Mouse (Mus musculus) T-helper 1 cell (primary cell): ENCODE measurements around the gene Slc44a3.
"Not testable (repeated sequence)": the region's sequence is repeated elsewhere in the genome, so short reads cannot be mapped to it uniquely, and the experiment has no call there.

ENCODE experiments used
- in situ Hi-C: fragments of 300-600 bp; cut with MboI, MseI; formaldehyde crosslinking; loops from one replicate; pipeline ENCODE4 v1.15.1; 2025; ENCODE audit warnings: high pct_unique_total_duplicates

Gene Slc44a3

GRCm38 (mm10) chr3:121552723-121553122 is 20.5 kb upstream of the Slc44a3 start:
- in situ Hi-C loops, result no loop called here

- in situ Hi-C loops, result no loop called here
Observed at GRCm38 (mm10) chr3:121550370-121550769, 18.2 kb upstream of the Slc44a3 start.

- in situ Hi-C loops, result loop anchor here (5.0 kb wide), 1 partner anchor 174 kb away; the partner anchor contains the start of gene F3
Observed at GRCm38 (mm10) chr3:121547851-121548624, 15.8 kb upstream of the Slc44a3 start.

GRCm38 (mm10) chr3:121540621-121541020 is 8.4 kb upstream of the Slc44a3 start:
- in situ Hi-C loops, result no loop called here

GRCm38 (mm10) chr3:121539871-121540431 is 7.7 kb upstream of the Slc44a3 start:
- in situ Hi-C loops, result no loop called here

GRCm38 (mm10) chr3:121538847-121539246 is 6.6 kb upstream of the Slc44a3 start:
- in situ Hi-C loops, result not testable (repeated sequence)

GRCm38 (mm10) chr3:121537996-121538395 is 5.8 kb upstream of the Slc44a3 start:
- in situ Hi-C loops, result no loop called here

- in situ Hi-C loops, result no loop called here
Observed at GRCm38 (mm10) chr3:121536803-121537202, 4.6 kb upstream of the Slc44a3 start.

GRCm38 (mm10) chr3:121535813-121536504 is 3.8 kb upstream of the Slc44a3 start:
- in situ Hi-C loops, result no loop called here

- in situ Hi-C loops, result no loop called here
Observed at GRCm38 (mm10) chr3:121531370-121532148, 645 bp downstream of the Slc44a3 start.

GRCm38 (mm10) chr3:121530546-121531258 is 1.5 kb downstream of the Slc44a3 start:
- in situ Hi-C loops, result no loop called here

- in situ Hi-C loops, result no loop called here
Observed at GRCm38 (mm10) chr3:121526096-121527093, 5.8 kb downstream of the Slc44a3 start.

- in situ Hi-C loops, result no loop called here
Observed at GRCm38 (mm10) chr3:121521633-121522125, 10.5 kb downstream of the Slc44a3 start.

- in situ Hi-C loops, result no loop called here
Observed at GRCm38 (mm10) chr3:121521123-121521522, 11.1 kb downstream of the Slc44a3 start.

- in situ Hi-C loops, result no loop called here
Observed at GRCm38 (mm10) chr3:121517030-121517429, 15.2 kb downstream of the Slc44a3 start.

GRCm38 (mm10) chr3:121509141-121509540 is 23.1 kb downstream of the Slc44a3 start:
- in situ Hi-C loops, result loop anchor here (10.0 kb wide), 1 partner anchor 334 kb away; the partner anchor contains the start of gene Rwdd3

GRCm38 (mm10) chr3:121507678-121508077 is 24.5 kb downstream of the Slc44a3 start:
- in situ Hi-C loops, result loop anchor here (10.0 kb wide), 1 partner anchor 333 kb away; the partner anchor contains the start of gene Rwdd3

GRCm38 (mm10) chr3:121506756-121507155 is 25.4 kb downstream of the Slc44a3 start:
- in situ Hi-C loops, result loop anchor here (10.0 kb wide), 1 partner anchor 332 kb away; the partner anchor contains the start of gene Rwdd3

- in situ Hi-C loops, result loop anchor here (10.0 kb wide), 1 partner anchor 331 kb away; the partner anchor contains the start of gene Rwdd3
Observed at GRCm38 (mm10) chr3:121506175-121506574, 26.0 kb downstream of the Slc44a3 start.
